Mouse (Mus musculus): ENCODE data around the gene Pet117. TPM values are rescaled to one million over a fixed set of nuclear protein-coding genes. Genes with fewer than 3 reads are reported as not detected.
A peak's percentile ranks its signal among the peaks of the same experiment; 100 is the strongest.
"Not testable (repeated sequence)": the region's sequence is repeated elsewhere in the genome, so short reads cannot be mapped to it uniquely, and the experiment has no call there.

The Pet117 gene
- polyA plus RNA-seq, 1 experiment = not detected

DNA sequence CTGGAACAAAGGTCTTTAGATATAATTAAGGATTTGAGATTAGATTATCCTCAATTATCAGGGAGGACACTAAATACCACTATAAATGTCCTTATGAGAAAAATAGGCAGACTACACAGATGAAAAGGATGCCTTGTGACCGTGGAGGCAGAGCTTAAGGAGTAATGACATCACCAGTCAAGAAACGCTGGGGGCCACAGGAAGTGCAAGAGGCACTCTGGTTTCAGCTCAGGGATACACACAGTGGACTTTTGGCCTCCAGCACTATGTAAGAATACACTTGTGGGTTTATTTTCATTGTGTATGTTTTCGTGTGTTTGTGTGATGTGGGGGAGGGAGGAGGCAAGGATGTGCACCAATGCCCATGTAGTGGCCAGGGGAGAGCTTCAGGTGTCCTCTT lies 31.6 kb upstream of the Pet117 start:
- H3K4me1 ChIP-seq = peaks cover 29% of the 10 kb centered on the region
- no peaks in the 10 kb centered on the region for H3K36me3 ChIP-seq (replicated peaks; ENCODE audit: low read length)
- peak overlapping the region; percentile 77 for H3K4me3 ChIP-seq (replicated peaks)
- H3K9me3 ChIP-seq = peaks cover 6% of the 10 kb centered on the region; the same call in 1 of the 2 replicates
- peaks cover 46% of the 10 kb centered on the region for H3K27me3 ChIP-seq (replicated peaks)
- TF ChIP-seq GATA1 (IDR thresholded peaks at IDR 0.05; ENCODE audit: borderline replicate concordance, low read length) = no peak
- TF ChIP-seq FLI1 (IDR thresholded peaks at IDR 0.05; ENCODE audit: low read length) = no peak

DNA sequence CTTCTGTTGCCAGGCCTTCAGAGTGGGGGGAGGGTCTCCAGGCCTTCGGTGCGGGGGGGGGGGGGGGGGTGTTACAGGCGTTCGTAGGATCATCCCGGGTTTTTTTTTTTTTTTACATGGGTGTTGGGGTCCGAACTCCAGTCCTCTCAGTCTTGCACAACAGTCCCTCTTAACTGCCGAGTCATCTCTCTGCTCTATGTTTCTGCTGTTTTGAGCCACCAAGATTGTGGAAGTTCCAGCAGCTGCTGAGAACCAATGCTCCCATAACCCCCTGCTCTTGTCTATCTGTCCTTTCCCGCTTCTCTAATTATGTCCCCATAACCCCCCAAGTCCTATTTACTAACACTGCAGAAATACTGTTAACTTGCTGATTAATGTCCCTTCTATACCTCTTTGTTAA lies 31.1 kb upstream of the Pet117 start:
- Histone ChIP-seq H3K4me1 (peaks cover 24% of the 10 kb centered on the region), H3K9me3 (peaks cover 6% of the 10 kb centered on the region; the same call in 1 of the 2 replicates), H3K27me3 (replicated peaks) (peaks cover 45% of the 10 kb centered on the region), H3K36me3 (replicated peaks; ENCODE audit: low read length) (no peaks in the 10 kb centered on the region), H3K4me3 (replicated peaks) (peak overlapping the region; percentile 77)
- TF ChIP-seq FLI1 (IDR thresholded peaks at IDR 0.05; ENCODE audit: low read length) (no peak), GATA1 (IDR thresholded peaks at IDR 0.05; ENCODE audit: borderline replicate concordance, low read length) (no peak)

DNA sequence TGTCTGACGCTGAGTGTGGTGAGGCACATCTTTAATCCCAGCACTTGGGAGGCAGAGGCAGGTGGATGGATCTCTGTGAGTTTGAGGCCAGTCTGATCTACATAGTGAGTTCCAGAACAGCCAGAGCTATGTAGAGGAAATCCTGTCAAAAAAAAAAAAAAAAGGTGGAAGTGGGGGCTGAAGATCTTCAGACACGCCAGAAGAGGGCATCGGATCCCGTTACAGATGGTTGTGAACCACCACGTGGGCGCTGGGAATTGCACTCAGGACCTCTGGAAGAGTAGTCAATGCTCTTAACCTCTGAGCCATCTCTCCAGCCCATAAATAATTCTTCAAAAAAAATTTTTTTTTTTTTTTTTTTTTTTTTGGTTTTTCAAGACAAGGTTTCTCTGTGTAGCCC lies 30.6 kb upstream of the Pet117 start:
- not testable (repeated sequence) for H3K4me3 ChIP-seq (replicated peaks); H3K9me3 ChIP-seq; H3K36me3 ChIP-seq (replicated peaks; ENCODE audit: low read length)
- peaks cover 19% of the 10 kb centered on the region for H3K4me1 ChIP-seq
- peaks cover 44% of the 10 kb centered on the region for H3K27me3 ChIP-seq (replicated peaks)

DNA sequence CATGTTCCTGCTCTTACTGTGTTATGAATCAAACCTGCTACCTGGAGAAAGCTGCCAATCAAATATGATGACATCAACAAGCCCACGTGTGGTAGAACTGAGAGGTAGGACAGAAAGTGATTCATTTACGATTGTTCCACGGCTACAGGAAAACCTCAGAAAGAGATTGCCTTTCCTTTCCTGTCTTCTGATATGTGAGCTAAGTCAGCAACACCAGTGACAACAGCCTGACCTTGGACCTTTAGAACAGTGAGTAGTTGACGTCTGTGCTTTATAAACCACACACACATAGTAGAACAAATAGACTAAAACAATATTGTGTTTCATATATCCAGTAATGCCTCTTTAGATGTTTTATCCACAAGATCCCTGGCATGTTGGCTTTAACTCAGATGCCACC lies 25.6 kb upstream of the Pet117 start:
- H3K4me1 ChIP-seq = no peaks in the 10 kb centered on the region; the same call in 1 of the 2 replicates
- H3K36me3 ChIP-seq (replicated peaks; ENCODE audit: low read length) = no peaks in the 10 kb centered on the region
- H3K9me3 ChIP-seq = no peaks in the 10 kb centered on the region
- H3K27me3 ChIP-seq (replicated peaks) = peaks cover 21% of the 10 kb centered on the region
- no peak overlapping the region for H3K4me3 ChIP-seq (replicated peaks)
- no peak for TF ChIP-seq FLI1 (IDR thresholded peaks at IDR 0.05; ENCODE audit: low read length)
- no peak for TF ChIP-seq GATA1 (IDR thresholded peaks at IDR 0.05; ENCODE audit: borderline replicate concordance, low read length)

DNA sequence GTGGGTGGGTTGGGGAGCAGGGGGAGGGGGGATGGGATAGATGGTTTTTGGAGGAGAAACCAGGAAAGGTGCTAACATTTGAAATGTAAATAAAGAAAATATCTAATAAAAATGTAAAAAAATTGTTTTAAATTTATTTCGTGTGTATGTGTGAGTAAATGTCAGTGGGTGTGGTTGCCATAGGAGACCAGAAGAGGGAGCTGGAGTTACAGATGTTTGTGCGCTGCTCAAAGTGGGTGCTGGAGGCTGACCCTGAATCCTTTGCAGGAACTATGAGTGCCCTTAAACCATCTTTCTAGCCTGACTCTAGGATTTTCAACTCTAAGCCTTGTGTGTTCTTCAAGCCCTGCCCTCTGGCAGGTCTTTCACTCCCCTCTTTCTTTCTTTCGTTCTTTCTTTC lies 20.3 kb upstream of the Pet117 start:
- Histone ChIP-seq H3K27me3 (replicated peaks) (peaks cover 7% of the 10 kb centered on the region), H3K4me1 (no peaks in the 10 kb centered on the region), H3K9me3 (no peaks in the 10 kb centered on the region), H3K4me3 (replicated peaks) (no peak overlapping the region), H3K36me3 (replicated peaks; ENCODE audit: low read length) (no peaks in the 10 kb centered on the region)
- no peak for TF ChIP-seq FLI1 (IDR thresholded peaks at IDR 0.05; ENCODE audit: low read length)
- no peak for TF ChIP-seq GATA1 (IDR thresholded peaks at IDR 0.05; ENCODE audit: borderline replicate concordance, low read length)

DNA sequence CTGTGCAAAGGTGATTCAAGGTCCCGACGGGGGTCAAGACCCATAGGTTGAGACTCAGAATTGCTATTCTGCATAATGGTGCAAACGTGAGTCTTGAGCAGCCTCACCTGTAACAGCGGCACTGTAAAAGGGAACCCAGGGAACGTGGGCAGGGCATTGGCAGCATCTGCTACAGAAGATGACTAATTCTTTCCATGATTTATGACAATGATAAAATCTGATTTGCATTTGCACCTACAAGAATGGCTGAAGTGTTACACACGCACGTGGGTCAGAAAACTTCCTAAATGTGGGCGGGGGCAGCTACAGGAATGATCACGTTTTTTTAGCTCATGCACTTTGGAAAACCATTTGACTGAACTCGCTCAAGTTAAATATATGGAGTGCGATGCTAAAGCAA lies 16.0 kb upstream of the Pet117 start:
- H3K27me3 ChIP-seq (replicated peaks) = peaks cover 13% of the 10 kb centered on the region
- peaks cover 3% of the 10 kb centered on the region; the same call in 1 of the 2 replicates for H3K4me1 ChIP-seq
- no peaks in the 10 kb centered on the region for H3K9me3 ChIP-seq
- H3K4me3 ChIP-seq (replicated peaks) = no peak overlapping the region
- H3K36me3 ChIP-seq (replicated peaks; ENCODE audit: low read length) = no peaks in the 10 kb centered on the region
- TF ChIP-seq GATA1 (IDR thresholded peaks at IDR 0.05; ENCODE audit: borderline replicate concordance, low read length) (no peak), FLI1 (IDR thresholded peaks at IDR 0.05; ENCODE audit: low read length) (no peak)

DNA sequence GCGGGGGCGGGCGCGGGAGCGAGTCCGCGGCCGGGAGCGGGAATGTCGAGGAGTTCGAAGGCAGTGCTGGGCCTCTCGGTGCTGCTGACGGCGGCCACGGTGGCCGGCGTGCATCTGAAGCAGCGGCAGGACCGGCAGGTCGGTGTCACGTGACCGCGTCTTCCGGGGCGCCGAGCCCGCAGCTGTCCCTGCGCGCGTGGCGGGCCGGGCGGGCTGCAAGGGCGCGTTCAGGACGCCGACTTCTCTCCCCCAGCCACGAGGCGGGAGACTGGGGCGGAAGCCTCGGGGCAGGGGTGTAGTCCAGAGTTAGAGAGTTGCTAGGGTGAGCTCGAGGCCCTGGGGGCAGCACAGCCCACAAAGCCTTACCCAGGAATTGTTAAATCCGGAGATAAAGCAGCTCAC lies 225 bp downstream of the Pet117 start:
- Histone ChIP-seq H3K36me3 (replicated peaks; ENCODE audit: low read length) (peaks cover 17% of the 10 kb centered on the region), H3K9me3 (no peaks in the 10 kb centered on the region), H3K27me3 (replicated peaks) (no peaks in the 10 kb centered on the region), H3K4me1 (peaks cover 18% of the 10 kb centered on the region), H3K4me3 (replicated peaks) (peak overlapping the region; percentile 99)
- no peak for TF ChIP-seq FLI1 (IDR thresholded peaks at IDR 0.05; ENCODE audit: low read length)
- no peak for TF ChIP-seq GATA1 (IDR thresholded peaks at IDR 0.05; ENCODE audit: borderline replicate concordance, low read length)

DNA sequence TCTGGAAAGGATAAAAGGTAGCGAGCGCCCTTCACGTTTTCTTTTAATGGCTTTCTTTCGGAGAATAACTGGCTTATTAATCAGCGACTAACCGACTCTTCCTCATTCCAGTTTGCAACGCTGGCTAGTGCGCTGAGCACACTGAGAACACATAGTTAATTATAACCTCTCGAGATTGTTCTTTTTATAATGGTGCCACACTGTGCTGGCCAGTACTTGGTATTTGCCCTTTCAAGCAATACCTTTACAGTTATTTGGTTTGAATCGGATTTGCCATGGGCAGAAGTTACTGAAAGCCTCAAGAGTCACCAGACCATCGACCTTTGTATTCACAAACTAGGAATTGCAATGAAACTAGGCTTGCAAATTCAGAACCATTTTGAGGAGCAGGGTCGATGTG lies 715 bp downstream of the Pet117 start:
- no peaks in the 10 kb centered on the region for H3K9me3 ChIP-seq
- TF ChIP-seq GATA1 (IDR thresholded peaks at IDR 0.05; ENCODE audit: borderline replicate concordance, low read length) = no peak
- no peak for TF ChIP-seq FLI1 (IDR thresholded peaks at IDR 0.05; ENCODE audit: low read length)

DNA sequence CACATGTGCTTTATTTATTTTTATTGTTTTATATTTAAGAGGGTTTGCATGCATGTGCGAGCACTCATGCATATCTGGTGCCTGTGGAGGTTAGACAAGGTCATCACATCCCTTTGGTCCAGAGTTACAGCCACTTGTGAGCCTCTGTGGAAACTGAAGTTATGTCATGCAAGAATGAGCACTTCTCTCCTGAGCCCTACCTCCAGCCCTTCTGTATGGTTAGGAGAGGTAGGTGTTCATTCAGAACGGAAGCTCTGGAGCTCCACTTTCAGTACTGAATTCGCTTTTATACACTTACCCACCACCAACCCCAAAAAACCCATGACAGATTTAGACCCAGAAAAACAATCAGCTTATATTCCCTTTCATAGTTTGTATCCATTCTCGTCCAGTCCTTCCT lies 2.8 kb downstream of the Pet117 start:
- Histone ChIP-seq H3K4me3 (replicated peaks) (no peak overlapping the region), H3K36me3 (replicated peaks; ENCODE audit: low read length) (peaks cover 40% of the 10 kb centered on the region), H3K4me1 (peaks cover 18% of the 10 kb centered on the region), H3K27me3 (replicated peaks) (no peaks in the 10 kb centered on the region), H3K9me3 (no peaks in the 10 kb centered on the region)
- TF ChIP-seq GATA1 (IDR thresholded peaks at IDR 0.05; ENCODE audit: borderline replicate concordance, low read length) = no peak
- TF ChIP-seq FLI1 (IDR thresholded peaks at IDR 0.05; ENCODE audit: low read length) = no peak

More for the DNA sequence above, 715 bp downstream of the Pet117 start:
- Histone ChIP-seq H3K27me3 (replicated peaks) (no peaks in the 10 kb centered on the region), H3K36me3 (replicated peaks; ENCODE audit: low read length) (peaks cover 22% of the 10 kb centered on the region), H3K4me1 (peaks cover 18% of the 10 kb centered on the region), H3K4me3 (replicated peaks) (peak overlapping the region; percentile 99)

DNA sequence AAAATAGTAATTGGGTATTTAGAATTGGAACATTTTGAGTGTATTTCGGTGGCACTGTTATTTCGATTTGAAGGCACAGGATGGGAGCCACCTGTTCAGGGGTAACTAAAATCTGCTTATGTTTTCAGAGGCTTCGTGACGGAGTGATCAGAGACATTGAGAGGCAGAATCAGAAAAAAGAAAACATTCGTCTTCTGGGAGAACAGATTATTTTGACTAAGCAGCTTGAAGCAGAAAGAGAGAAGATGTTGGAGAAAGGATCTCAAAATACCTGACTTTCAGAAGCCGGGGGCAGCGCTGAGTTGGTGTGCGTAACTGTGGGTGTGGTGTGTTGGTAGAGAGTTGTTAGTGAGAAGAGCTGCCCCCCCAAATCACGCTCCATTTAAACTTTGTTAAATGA lies 4.3 kb downstream of the Pet117 start:
- TF ChIP-seq GATA1 (IDR thresholded peaks at IDR 0.05; ENCODE audit: borderline replicate concordance, low read length) (no peak), FLI1 (IDR thresholded peaks at IDR 0.05; ENCODE audit: low read length) (no peak)
- H3K4me3 ChIP-seq (replicated peaks) = no peak overlapping the region
- H3K27me3 ChIP-seq (replicated peaks) = no peaks in the 10 kb centered on the region
- peaks cover 53% of the 10 kb centered on the region for H3K36me3 ChIP-seq (replicated peaks; ENCODE audit: low read length)
- no peaks in the 10 kb centered on the region for H3K9me3 ChIP-seq
- H3K4me1 ChIP-seq = peaks cover 18% of the 10 kb centered on the region

DNA sequence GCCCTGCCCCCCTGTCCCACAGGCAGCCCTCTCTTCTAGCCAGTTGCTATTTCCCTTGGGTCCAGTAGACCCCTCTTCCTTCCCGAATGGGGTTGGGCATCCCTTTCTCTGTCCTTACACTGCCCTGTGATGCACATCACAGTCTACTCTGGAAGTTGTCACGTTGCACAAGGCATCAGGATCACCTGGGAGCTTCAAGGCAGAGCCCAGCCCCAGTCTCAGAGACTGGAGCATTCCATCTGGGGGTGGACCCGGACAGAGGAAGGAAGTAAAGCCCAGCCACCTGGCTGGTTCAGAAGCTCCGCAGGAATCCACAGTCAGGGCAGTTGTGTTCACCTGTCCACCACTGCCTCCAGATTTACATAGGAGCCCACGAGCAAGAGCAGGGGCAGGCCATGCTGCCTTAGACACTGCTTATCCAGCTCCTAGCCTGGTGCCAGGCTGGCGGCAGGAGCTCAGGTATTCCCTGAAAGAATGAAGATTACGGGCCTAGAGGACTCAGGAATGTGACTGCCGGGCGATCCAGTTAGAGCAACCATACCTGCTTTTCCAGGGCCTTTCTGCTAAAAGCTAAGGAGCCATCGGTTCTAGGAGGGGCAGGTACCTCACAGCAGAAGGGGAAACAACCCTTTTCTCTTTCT lies 6.4 kb downstream of the Pet117 start:
- Histone ChIP-seq H3K36me3 (replicated peaks; ENCODE audit: low read length) (peaks cover 73% of the 10 kb centered on the region), H3K4me1 (peaks cover 12% of the 10 kb centered on the region), H3K4me3 (replicated peaks) (no peak overlapping the region), H3K27me3 (replicated peaks) (no peaks in the 10 kb centered on the region), H3K9me3 (no peaks in the 10 kb centered on the region)
- TF ChIP-seq FLI1 (IDR thresholded peaks at IDR 0.05; ENCODE audit: low read length) (no peak), GATA1 (IDR thresholded peaks at IDR 0.05; ENCODE audit: borderline replicate concordance, low read length) (no peak)
